Mouse (Mus musculus) mature B cell (primary cell): ENCODE measurements around the gene Ccdc36.

ENCODE experiments used
- in situ Hi-C: fragments of 300-500 bp; cut with MboI; formaldehyde crosslinking; loops from 2 replicates; pipeline ENCODE4 v1.14.3; 2019

The Ccdc36 gene

GRCm38 (mm10) chr9:108378736-108379135 lies 49.5 kb downstream of the Ccdc36 start:
- in situ Hi-C loops: no loop called here

GRCm38 (mm10) chr9:108378234-108378633 lies 50.0 kb downstream of the Ccdc36 start:
- in situ Hi-C loops: no loop called here
